Mouse (Mus musculus) CD4-positive, CD25-positive, alpha-beta regulatory T cell, adult 2 months (primary cell): ENCODE results near the gene Herpud1.

ENCODE experiments used
- DNase-seq: peaks from one replicate; pipeline ENCODE4 v3.0.0-alpha.2; 2012; ENCODE audit warnings: low read depth, low spot score

Gene Herpud1

GRCm38 (mm10) chr8:94386214-94387026, at the start of gene Herpud1:
Herpud1 (plus strand) TSS chr8:94386438.
- peak; percentile 97 for DNase-seq

DNA sequence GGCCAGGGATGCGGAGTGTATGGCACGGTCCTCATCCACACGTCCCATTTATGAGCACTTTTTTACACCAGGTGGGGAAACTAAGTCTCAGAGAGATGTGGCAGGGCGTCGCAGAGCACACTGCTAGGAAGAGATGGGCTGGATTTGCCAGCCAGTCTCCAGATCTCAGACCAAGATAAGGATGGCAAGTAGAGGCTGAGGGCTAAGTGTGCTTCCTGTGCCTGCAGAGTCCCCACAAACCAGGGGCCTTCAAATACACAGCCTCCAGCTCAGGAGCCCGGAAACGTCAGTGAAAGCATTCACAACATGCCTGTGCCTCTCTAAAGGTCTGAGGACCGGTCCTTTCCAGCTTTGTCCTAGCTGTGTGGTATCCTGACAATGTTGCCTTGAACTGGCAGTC, 48.7 kb upstream of the Herpud1 start:
- DNase-seq: no peak

DNA sequence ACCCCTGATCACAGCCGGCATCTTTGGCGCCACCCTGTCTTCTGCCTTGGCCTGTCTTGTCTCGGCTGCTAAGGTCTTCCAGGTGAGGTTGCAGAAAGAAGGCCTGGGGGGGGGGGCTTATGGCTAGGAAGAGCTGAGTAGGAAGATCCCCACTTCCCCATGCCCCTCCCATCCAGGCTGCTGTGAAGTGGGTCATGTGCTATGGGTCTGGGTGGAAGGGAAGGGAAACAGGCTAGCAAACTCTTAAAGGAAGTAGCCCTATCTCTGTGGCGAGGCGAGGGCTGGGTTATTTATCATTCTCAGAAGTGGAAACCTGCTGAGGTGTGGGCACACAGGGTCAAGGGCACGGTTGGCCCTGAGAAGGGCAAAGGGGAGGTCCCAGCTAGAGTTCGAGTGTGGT, 45.4 kb upstream of the Herpud1 start:
- DNase-seq: no peak

DNA sequence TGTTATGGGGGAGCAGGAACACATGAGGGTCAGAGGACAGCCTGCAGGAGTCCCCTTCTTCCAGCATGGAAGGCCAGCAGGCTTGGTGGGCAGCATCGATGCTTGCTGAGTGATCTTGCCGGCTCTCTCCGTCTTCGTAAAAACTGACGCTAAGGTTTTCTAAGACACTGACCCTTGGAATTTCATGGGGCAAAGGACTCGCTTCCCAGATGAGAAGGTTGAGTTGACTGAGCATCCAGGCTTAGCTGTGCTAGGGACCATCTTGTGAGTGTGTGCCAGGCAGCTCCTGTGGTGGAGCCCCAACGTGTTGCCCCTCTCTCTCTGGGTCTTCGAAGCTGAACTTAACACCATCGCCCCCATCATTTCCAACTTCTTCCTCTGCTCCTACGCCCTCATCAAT, 43.5 kb upstream of the Herpud1 start:
- DNase-seq: no peak

- peak; percentile 90 for DNase-seq
Observed at GRCm38 (mm10) chr8:94343290-94343689, 42.9 kb upstream of the Herpud1 start.

- no peak for DNase-seq
Observed at GRCm38 (mm10) chr8:94343778-94344320, 42.4 kb upstream of the Herpud1 start.

GRCm38 (mm10) chr8:94345657-94346056, 40.6 kb upstream of the Herpud1 start:
- no peak for DNase-seq

DNA sequence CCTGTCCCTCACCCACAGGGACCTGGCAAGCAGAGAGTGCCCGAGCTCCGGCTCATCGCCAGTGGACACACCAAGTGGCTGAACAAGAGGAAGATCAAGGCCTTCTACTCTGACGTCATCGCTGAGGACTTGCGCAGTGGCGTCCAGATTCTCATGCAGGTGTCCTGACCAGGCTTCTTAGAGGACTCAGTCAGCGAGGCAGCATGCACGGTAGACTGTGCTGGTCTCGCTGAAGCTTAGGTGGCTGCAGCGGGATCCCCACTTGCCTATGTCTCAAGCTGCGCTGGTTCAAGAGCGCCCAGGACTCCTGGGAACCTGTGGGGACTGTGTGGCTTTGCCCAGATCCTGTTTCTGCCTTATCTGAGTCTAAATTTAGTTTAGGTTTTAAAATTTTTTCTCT, 40.0 kb upstream of the Herpud1 start:
- no peak for DNase-seq

GRCm38 (mm10) chr8:94348425-94348824, 37.8 kb upstream of the Herpud1 start:
- no peak for DNase-seq

DNA sequence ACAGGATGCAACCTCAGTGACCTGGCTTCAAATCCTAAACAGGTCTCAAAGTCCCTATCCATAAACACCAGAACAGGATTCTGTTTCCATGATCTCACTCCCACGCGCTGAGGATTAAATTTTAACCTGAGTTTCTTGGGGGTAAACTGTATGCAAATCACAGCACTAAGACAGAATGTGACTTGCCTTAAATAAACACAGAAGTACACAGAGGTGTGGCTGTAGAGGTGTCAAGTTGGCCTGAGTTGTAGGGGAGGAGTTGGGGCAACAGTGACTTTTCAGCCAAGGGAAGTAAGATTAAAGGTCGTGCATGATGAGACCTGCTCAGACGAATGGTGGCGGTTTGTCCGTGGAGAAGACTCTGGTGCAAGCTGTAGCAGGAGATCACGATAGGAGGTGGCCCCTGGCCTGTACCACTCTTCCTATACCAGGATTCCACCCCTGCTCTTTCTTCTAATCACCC, 32.1 kb upstream of the Herpud1 start:
- DNase-seq: peak; percentile 27

- DNase-seq: peak; percentile 66
Observed at GRCm38 (mm10) chr8:94354571-94354970, 31.7 kb upstream of the Herpud1 start.

GRCm38 (mm10) chr8:94357220-94357619, 29.0 kb upstream of the Herpud1 start:
- DNase-seq: no peak

GRCm38 (mm10) chr8:94358541-94358940, 27.7 kb upstream of the Herpud1 start:
- no peak for DNase-seq

DNA sequence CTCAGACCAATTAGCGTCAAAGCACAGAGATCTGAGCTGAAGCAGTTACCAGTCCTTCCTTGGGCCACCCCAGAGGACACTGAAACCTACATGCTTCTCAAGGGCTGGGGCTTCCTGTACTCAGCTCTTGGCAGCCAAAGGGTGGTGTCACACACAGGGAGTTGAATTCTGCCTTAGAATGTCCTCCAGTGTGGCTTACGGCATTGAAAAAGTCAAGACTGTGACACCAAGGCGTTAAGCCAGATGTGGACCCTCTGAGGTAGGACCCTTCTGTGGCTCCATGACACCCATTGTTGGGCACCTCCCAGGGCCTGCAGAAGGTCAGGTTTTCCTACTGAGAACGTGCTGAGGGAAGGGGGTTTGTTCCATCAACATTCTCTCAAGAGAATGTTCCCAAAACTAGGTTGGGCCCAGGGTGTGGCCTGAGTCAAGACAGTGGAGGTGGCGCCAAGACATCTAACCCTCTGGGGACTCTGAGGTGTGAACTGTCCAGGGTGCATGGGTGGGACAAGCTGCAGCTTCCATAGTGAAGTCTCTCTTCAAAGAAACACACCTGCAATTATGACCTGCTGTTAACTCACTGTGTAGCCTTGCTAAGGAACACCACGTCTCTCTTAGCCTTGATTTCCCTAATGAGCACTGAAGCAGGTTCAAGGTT, 24.3 kb upstream of the Herpud1 start:
- DNase-seq: no peak

- peak; percentile 23 for DNase-seq
Observed at GRCm38 (mm10) chr8:94362607-94363239, 23.5 kb upstream of the Herpud1 start.

GRCm38 (mm10) chr8:94363288-94363688, 22.9 kb upstream of the Herpud1 start:
- peak; percentile 91 for DNase-seq

DNA sequence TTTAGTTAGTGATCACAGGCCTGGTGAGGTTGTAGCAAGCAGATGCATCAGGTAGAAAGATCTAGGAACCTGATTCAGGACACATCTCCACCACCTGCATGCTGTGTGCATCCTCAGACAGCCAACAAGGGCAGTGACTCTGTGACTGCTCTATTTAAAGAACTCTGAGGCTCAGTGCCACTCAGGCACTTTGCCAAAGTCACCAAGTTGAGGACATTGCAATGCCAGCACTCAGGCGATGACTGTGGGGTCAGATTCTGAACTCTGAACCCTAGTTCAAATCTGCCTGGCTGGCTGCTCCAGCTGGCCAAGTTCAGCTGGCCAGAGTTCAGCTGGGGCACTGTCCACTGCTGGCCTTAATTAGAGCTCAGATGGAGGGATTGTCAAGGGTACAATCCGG, 22.3 kb upstream of the Herpud1 start:
- DNase-seq: peak; percentile 28

GRCm38 (mm10) chr8:94364686-94365312, 21.4 kb upstream of the Herpud1 start:
- DNase-seq: peak; percentile 53

DNA sequence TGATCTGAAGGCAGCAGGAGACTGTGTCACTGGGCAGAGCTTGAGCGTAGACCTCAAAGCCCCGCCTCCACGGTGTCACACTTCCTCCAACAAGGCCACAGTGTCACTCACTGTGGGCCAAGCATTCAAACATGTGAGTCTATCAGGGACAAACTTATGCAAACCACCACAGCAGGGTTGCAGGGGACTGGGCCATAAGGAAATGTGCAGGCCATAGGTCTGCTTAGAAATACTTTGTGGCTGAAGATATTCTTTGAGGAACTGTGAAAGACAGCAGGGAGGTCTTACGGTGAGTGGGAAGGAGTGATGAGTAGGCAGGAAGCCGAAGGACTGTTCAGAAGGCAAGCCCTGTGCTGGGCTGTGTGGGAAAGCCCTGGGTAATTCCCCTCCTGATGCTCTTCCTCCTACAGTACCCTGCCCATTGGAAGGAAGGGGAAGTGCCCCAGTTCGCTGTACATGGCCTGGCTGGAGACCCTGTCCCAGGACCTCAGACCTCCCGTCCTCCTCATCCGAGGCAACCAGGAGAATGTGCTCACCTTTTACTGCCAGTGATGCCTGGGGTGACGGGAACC, 20.7 kb upstream of the Herpud1 start:
- peak; percentile 91 for DNase-seq

DNA sequence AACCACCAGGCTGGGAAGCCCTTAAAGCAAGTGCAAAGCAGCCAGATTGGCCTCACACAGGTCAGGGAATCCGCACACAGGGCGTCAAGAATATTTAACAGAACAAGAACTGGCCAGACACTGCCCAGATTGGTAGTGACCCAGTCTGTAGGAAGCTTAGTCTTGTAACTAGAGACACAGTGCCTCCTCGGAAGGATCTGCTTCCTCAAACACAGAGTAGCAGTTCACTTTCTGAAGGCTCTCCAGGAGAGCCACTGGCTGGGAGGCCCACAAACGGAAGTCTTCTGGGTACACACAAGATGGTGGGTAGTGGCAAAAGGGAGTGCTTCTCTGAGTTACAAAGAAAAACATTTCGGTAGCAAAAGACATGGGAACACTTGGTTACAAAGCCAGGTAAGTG, 15.4 kb upstream of the Herpud1 start:
- DNase-seq: no peak

GRCm38 (mm10) chr8:94372955-94373599, 13.2 kb upstream of the Herpud1 start:
- peak; percentile 70 for DNase-seq
